Mouse (Mus musculus) heart, postnatal 14 days (tissue): Measurements from ENCODE around the gene Cflar. TPM values are rescaled to one million over a fixed set of nuclear protein-coding genes. Genes with fewer than 3 reads are reported as not detected.
"Not testable (repeated sequence)": the region's sequence is repeated elsewhere in the genome, so short reads cannot be mapped to it uniquely, and the experiment has no call there.

Experiments
- DNase-seq, 2 experiments: peaks; one replicate each; pipeline ENCODE4 v3.0.0; 2021 to 2022
- intact Hi-C: fragments of 180-260 bp; cut with DNase I; formaldehyde crosslinking; loops from one replicate; pipeline ENCODE4 v1.15.1; 2025
- total RNA-seq, 2 experiments: library from RNA; stranded (reverse); gene quantifications; 2 replicates each; pipeline ENCODE4 v1.2.3; 2021

Gene Cflar
- total RNA-seq, 2 experiments from 2014 or later, result 64.7 to 70.4 TPM

DNA sequence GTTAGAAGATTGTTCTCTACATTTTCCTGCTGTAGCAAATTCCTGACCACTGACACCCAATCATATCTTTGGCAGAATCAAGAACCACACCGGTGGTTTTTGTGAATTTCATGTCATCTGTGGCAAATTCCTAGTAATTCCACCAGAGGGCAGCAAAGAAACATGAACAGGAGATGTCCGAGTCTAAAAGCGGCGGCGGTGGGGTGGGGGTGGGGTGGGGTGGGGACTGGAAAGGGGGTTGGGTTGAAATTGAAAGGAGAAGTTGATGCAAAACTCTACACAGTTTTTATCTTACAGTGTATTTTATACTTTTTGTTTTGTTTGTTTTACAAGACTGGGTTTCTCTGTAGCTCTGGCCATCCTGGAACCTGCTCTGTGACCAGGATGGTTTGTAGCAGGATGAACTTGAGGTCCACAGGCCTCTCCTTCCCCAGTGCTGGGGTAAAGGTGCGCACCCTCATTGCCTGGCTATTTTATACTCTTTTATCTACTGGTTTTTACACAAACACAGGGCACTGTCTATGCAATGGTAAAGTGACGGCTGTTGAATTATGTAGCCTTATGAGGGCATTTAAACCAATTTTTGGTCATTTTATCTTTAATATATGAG is 58.9 kb downstream of the Cflar start:
- DNase-seq, result peak; percentile 33 to 73
- intact Hi-C loops, result loop anchor here (1.0 to 10.0 kb wide), 3 partner anchors 127 to 465 kb away; partner anchors contain the start of gene Als2

DNA sequence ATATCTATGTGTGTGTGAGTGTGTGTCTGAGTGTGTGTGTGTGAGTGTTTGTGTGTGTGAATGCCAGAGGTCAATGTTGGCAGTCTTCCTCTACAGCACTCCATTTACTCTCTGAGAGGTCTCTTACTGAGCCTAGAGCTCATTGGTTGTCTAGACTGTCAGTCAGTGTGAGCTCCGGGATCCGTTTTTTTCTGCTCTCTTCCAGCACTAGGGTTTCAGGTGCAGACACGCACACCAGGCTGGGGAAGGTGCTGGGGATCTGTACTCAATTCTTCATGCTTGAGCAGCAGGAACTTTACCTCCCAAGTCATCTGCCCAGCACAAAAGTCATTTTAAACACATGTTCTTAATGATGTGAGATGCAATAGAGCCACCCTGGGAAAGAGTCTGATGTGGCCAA is 60.8 kb downstream of the Cflar start:
- intact Hi-C loops, result loop anchor here (2.0 to 10.0 kb wide), 2 partner anchors 371 to 463 kb away; partner anchors contain the start of gene Als2
- DNase-seq, result no peak

DNA sequence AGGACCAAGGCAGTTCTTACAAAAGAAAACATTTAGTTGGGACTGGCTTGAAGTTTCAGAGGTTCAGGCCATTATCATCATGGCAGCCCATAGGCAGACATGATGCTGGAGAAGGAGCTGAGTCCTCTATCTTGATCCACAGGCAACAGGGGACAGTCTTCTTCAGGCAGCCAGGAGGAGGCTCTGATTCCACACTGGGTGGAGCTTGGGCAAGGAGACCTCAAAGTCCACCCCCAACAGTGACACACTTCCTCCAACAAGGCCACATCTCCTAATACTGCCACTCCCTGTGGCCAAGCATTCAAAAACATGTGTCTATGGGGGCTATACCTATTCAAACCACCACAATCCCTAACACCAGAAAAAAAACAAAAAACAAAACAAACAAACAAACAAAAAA is 62.0 kb downstream of the Cflar start:
- no peak for DNase-seq
- intact Hi-C loops, result loop anchor here (2.0 to 10.0 kb wide), 2 partner anchors 370 to 462 kb away; partner anchors contain the start of gene Als2

DNA sequence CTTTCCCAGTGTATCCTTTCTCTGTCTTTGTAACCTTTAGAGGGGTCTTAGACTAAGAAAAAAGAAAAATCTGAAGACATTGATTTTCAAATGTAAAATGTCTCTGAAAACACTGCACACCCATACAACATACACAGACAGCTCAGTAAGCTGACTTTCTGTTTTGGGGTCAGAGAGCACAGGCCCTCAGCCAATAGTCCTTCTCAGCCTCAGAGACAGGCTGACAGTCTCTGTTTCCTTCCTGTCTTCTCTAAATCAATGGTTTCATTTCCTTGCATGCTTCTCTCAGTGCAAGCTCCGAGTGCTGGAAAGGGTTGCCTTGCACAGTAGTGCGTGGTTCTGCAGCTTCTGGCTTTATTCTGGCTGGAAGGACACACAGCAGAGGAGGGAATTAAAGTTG is 62.6 kb downstream of the Cflar start:
- no peak for DNase-seq
- intact Hi-C loops, result loop anchor here (2.0 to 10.0 kb wide), 2 partner anchors 369 to 461 kb away; partner anchors contain the start of gene Als2

DNA sequence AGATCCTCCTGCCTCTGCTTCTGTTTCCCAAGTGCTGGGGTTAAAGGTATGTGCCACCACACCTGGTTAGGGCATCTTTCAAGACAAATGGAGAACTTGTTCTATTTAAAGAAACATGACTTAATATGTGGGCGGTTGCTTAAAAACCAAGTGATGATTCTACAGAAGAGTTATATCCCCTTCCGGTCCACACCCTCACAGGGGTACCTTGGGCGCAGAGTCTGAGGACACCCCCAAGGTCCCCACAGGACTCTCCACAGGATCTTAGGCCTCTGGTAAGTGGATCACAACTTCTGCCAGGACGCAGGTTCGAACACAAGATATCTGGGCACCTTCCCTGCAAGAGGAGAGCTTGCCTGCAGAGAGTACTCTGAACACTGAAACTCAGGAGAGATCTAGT is 64.1 kb downstream of the Cflar start:
- intact Hi-C loops, result loop anchor here (10.0 kb wide), 1 partner anchor 459 kb away; the partner anchor contains the start of gene Als2
- no peak for DNase-seq

DNA sequence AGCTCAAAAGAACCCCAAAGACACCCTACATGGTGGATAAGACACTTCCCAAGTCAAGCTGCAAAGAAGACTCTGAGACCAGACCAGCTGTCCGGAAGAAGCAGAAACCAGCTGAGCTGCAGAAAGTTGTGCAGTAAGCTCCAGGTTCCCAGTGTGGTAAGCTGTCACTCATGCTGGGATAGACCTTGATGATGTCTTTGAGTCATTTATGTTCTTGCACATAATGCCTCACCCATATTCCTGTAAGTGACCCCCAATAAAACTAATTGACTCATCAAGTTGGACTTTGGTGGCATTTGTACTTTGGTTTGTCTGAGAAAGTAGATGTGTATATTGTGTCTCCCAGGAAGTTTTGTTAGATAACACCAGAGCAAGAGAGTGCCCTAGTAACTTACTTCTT is 66.3 kb downstream of the Cflar start:
- no peak for DNase-seq
- intact Hi-C loops, result loop anchor here (10.0 kb wide), 1 partner anchor 457 kb away; the partner anchor contains the start of gene Als2

DNA sequence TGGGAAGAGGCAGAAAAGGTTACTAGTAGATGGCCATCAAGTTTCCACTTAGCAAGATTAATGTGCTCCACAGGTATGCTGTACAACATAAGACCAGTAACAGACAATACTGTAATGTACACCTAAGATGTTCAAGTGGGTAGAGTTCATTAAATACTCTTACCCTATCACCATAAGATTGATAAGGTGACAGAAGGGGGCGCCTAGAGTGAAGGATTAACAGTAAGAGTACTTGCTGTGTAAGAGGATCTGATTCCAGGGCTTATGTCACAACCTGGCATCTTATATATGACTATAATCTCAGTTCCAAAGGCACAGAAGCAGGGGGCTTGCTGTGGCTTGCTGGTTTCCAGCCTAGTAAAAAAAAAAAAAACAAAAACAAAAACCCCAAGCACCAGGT is 66.9 kb downstream of the Cflar start:
- intact Hi-C loops, result loop anchor here (10.0 kb wide), 1 partner anchor 457 kb away; the partner anchor contains the start of gene Als2
- DNase-seq, result no peak

DNA sequence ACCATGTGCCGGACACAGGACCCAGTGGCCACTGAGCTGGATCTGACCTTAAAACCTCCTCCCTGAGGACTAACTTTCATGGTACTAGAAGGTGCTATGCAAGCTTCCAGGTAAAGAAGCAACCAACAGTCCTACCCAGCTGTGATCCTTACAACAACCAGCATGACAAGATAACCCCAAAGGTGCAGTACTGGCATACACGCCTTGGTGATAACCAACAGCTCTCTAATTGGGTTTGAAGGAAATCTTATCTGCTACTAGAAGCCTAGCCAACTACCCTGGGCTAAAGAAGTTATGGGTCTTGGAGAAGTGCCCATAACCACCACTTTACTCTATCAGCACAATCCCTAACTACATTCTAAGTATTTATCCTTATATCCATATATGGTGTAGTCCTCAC is 75.0 kb downstream of the Cflar start:
- intact Hi-C loops, result no loop called here
- no peak for DNase-seq

DNA sequence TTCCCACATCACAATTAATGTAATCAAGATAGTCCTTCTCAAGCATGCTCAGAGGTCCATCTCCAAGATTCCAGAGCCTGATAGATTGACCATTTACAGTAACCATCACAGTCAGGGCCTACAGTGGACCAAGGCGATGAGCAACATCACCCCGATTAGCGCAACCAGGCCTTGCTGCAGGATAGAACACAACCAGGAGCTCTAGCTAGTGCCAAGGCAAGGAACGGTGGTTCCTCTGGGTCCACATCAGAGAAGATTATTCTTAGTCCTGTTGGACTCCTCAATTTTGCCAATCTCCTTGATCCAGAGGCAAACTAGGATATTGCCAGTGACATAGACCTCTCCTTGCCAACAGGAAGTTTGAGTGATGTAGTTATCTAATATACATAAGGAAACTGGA is 77.1 kb downstream of the Cflar start:
- intact Hi-C loops, result no loop called here
- DNase-seq, result no peak

DNA sequence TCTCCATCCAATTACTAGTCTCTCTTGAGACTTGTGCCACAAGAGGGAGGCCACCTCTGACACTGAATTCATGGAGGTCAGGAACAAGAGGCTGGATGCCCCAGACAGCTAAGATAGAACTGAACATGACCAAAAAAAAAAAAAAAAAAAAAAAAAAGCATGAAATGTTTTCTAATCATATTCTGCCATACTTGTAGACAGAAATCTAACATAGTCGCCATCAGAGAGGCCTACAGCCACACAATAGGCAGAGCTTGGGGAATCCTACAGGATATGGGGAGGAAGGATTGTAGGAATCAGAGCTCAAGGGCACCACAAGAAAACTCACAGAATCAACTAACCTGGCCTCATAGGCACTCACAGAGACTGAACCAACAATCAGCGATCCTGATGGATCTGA is 83.4 kb downstream of the Cflar start:
- no peak for DNase-seq
- intact Hi-C loops, result no loop called here

DNA sequence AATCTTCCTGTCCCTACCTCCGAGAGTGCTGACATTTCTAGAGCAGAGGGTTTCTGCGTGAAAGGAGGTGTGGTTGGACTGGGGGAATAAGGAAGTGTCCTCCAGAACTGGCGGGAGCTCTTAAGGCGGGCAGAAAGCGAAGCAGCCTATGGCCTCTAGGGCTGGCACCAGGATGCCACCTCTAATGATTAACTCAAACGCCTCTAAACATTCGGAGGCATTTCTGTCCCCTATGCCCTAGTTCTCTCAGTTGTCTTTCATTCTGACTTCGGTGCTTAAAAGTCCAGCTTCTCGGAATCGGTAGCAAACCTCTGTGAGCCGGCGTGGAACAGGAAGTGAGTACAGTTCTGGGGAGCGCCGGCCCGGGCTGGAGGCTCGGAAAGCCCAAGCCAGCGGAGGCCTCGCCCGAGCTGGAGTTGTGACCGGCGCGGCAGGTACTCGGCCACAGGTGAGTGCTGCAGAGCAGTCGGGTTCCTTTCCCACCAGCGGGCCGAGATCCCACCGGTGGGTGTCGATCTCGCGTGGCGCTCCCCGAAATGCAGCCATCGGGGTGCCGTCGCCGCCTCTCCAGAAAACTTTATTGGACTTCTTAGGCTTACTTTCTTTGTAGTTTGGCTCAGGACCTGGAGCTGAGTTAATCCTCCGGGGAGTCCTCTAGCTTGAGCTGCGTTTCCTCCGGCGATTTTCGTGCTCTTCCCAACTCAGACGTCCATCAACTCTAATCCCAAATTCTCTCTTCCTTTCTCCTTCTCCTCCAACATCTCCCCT is 84.2 kb downstream of the Cflar start, which contains the start of gene Casp8:
Gene Casp8 (plus strand): TSS at position 84 of the 768 bp plus-strand sequence.
- DNase-seq, result peak; percentile 50 to 59
- intact Hi-C loops, result no loop called here

DNA sequence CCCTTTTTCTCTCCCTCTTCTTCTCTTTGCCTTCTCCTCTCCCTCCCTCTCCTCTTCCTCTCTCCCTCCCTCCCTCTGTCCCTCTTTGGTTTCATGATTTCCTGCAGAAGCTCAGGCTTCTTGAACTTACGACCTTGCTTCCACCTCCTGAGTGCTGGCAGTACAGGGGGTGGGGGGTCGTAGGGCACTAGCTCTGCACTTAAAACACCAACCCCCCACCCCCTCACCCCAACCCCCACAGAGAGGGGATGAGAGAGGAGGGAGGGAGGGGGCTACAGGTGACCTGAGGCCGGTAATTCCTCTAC is 84.7 kb downstream of the Cflar start:
- DNase-seq, result no peak
- intact Hi-C loops, result no loop called here

DNA sequence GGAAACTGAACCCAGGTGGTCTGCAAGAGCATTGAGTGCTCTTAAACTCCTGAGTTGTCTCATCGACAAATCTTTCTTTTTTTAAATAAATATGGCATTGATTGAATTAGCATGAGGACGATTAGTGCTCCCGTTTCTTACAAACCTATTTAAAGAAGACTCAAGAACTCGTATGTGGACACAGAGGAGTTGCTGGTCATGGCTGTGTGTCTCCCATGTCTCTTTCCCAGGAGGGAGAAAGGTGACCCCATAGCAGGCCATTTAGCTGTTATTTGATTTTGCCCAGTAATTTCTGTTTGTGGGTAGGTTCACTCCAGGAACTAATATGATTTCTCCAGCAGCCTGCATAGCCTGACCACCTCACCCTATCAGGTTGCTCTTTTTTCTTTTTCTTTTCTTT is 85.5 kb downstream of the Cflar start:
- intact Hi-C loops, result no loop called here
- no peak for DNase-seq

DNA sequence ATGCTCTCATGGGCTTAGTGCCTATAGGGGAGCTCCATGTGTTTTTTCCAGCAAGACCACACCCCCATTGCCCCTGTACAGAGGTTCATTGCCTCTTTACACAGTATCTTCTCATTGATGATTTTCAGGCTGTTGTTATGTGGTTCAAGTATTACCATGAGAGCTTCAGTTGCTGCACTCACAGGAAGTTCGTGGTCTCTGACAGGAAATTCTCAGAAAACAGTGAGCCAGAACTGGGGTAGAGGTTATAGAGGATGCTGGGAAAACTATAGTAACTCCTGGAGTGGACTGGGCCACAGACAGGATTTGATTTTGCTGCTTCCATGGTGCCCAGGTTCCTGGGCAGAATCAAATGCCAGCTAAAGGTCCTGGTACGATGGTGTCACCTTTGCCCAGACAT is 86.1 kb downstream of the Cflar start:
- DNase-seq, result no peak
- intact Hi-C loops, result no loop called here

DNA sequence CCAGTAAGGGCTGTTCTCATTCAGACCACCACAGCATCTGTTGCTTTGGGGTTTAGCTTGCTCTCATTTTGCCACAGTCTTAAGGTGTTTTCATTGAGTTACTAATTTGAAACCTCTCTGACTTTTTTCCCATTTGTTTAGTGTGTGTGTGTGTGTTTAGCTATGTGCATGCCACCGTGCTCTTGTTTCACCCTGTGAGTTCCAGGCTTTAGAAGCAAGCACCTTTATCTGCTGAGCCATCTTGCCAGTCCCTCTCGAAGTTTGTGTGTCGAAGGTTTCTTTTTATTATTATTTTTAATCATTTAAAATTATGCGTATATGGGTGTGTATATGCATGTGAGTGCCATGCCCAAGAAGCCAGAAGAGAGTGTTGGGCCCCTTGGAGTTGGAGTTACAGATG is 87.6 kb downstream of the Cflar start:
- intact Hi-C loops, result no loop called here
- DNase-seq, result no peak

DNA sequence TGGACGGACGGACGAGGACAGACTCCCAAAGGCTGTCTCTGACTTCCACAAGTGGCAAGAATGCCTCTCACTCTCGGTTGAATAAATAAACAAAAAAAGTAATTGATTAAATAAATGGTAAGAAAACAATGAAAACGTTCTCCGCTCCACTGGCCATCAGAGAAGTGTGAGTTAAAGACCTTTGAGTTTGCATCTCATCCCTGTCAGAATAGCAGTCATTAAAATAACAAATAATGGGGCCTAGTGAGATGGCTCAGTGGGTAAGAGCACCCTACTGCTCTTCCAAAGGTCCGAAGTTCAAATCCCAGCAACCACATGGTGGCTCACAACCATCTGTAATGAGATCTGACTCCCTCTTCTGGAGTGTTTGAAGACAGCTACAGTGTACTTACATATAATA is 89.3 kb downstream of the Cflar start:
- DNase-seq, intact Hi-C loops: not testable (repeated sequence)

DNA sequence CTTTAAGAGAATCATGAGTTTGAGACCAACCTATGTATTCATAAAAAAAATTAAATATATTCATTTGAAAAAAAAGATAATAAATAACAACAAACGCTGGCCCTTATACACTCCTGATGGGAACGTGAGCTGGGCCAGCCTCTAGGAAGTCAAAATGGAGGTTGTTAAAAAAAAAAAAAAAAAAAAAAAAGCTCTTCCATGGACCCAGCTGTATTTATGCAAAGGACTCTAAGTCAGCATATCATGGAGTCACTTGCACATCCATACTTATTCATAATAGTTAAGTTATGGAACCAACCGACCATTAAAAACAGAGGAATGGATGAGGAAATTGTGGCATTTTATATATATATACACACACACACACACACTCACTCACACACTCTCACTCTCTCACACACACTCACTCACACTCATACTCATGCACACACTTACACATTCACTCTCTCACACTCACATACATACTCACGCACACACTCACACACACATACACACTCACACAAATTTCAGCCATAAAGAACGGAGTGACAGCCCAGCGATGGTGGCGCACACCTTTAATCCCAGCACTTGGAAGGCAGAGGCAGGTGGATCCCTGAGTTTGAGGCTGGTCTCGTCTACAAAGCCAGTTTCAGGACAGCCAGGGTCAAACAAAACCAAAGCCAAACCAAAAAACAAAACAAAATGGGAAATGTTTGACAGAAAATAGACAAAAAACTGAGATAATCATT is 90.4 kb downstream of the Cflar start:
- no peak for DNase-seq
- intact Hi-C loops, result no loop called here

DNA sequence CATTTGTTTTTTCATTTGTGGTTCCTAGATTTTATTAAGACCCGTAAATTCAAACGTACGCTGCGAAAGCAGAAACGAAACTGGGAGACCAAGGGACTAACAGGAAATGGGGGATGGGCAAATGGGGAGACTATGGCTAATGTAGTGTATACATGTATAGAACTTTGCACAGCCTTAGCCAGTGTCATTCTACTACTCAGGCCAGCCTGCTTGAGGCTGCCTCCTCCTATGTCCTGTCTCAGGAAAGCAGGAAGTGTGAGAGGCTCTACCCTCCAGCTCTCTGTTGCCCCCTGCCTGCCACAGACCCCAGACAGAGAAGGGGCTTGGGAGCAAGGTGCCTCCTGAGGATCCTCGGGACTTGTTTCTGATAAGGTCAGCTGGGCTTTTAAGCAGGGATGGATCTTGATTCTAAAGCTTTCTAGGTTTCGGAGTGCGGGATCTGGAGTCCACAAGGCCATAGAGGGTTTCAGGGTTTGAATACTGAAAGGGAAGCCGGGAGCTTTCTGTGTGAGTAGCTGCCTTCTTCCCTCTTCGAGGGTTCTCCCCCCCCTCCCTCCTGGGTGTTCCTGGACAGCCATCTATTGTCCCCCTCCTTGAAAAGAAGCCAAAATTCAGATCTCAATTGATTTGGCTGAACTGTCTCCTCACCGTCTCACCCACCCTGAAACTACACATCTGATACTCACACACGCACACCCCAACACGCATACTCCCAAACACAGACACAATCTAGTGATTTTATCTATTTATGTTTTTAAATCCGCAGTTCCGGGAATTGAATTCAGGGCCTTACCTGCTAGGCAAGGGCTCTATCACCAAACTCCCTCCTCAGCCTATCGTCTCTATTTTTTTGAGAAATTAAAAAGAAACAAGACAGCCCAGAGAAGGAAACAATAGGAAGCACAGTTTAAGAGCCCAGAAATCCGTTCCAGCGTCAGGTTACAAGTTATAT is 91.3 kb downstream of the Cflar start:
- DNase-seq, result peak; percentile 66 to 68
- intact Hi-C loops, result no loop called here

DNA sequence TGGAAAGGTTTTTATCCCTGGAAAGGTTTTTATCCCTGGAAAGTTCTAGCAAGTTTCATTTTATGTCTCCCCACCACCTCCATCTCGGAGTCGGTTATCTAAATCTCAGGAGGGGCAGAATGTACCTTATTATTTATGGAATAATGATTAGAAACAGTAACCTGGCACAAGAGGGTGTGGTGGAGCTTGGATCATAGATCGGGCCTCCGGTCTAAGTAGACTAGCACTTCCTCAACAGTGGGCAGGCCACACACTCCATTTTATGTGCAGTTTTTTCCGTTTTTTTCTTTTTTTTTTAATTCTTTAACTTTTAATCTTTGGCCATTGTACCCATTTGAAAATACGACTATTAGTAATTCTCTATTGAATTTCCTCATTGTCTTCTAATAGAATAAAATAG is 92.2 kb downstream of the Cflar start:
- intact Hi-C loops, result no loop called here

DNA sequence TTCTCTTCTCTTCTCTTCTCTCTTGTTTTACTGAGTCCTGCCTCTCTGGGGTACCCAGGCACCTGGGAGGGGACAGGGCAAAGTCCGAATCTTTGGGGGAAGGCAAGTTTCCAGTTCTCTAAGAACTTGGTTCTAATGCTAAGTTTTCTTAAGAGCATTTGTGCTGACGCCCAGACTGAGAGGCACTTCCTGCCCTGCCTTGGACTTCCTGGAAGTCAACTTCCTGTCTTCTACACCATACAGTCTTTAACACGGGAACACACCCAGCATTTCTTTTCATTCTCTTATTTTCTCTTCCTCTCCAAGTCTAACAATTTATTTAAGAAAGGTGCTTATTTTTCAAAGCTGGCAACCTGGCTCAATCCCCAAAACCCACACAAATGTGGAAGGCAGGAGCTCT is 95.3 kb downstream of the Cflar start:
- DNase-seq, result no peak
- intact Hi-C loops, result no loop called here

More for the DNA sequence above, 92.2 kb downstream of the Cflar start:
- DNase-seq, result no peak
